Mouse (Mus musculus) ES-E14 (cell line): Measurements from ENCODE around the gene Dcbld2. TPM values are rescaled to one million over a fixed set of nuclear protein-coding genes. Genes with fewer than 3 reads are reported as not detected.
A peak's percentile ranks its signal among the peaks of the same experiment; 100 is the strongest.

Source experiments
- DNase-seq: peaks from one replicate; pipeline ENCODE4 v3.0.0-alpha.2; 2013; ENCODE audit warnings: low read depth, low spot score
- H3K27ac ChIP-seq: 2 replicates; pipeline ENCODE4 v1.5.1; 2012; ENCODE audit warnings: low read depth, mild to moderate bottlenecking, low read length, moderate library complexity, mixed read lengths; ENCODE audit not compliant: poor library complexity, insufficient read depth, severe bottlenecking
- H3K36me3 ChIP-seq: 2 replicates; pipeline ENCODE4 v1.6.1; 2012; ENCODE audit warnings: mild to moderate bottlenecking, low read length, moderate library complexity, mixed read lengths; ENCODE audit not compliant: control insufficient read depth, poor library complexity, insufficient read depth, severe bottlenecking
- H3K4me1 ChIP-seq, 2 experiments: fragments of 150-350 bp in 1 of 2; sonication (generic) in 1 of 2; 2 replicates each; pipeline ENCODE4 v1.6.1; 2012; ENCODE audit warnings: low read length in 2 of 2, mild to moderate bottlenecking in 1 of 2, mixed read lengths in 1 of 2; ENCODE audit not compliant: control insufficient read depth in 2 of 2, insufficient read depth in 2 of 2, poor library complexity in 1 of 2
- H3K4me3 ChIP-seq, 2 experiments: fragments of 150-350 bp in 1 of 2; sonication (generic) in 1 of 2; 2 replicates each; pipeline ENCODE4 v1.5.1; 2012; ENCODE audit warnings: low read length in 2 of 2, low read depth in 1 of 2, mild to moderate bottlenecking in 1 of 2, mixed read lengths in 1 of 2; ENCODE audit not compliant: insufficient read depth in 1 of 2, poor library complexity in 1 of 2, severe bottlenecking in 1 of 2
- H3K9ac ChIP-seq: 2 replicates; pipeline ENCODE4 v1.6.1; 2012; ENCODE audit warnings: low read depth, mild to moderate bottlenecking, low read length, mixed read lengths; ENCODE audit not compliant: poor library complexity, insufficient read depth, severe bottlenecking
- H3K9me3 ChIP-seq: fragments of 150-350 bp; sonication (generic); 2 replicates; pipeline ENCODE4 v1.6.1; 2012; ENCODE audit warnings: low read depth, mild to moderate bottlenecking, low read length; ENCODE audit not compliant: control insufficient read depth, insufficient read depth
- CHD2 ChIP-seq: IDR thresholded peaks from 2 replicates; pipeline ENCODE4 v1.6.1; 2014; ENCODE audit warnings: mild to moderate bottlenecking, low read depth, low read length, inconsistent platforms
- HCFC1 ChIP-seq: IDR thresholded peaks from 2 replicates; pipeline ENCODE4 v1.6.1; 2012; ENCODE audit warnings: low read length, inconsistent platforms, borderline replicate concordance; ENCODE audit not compliant: insufficient read depth
- MAFK ChIP-seq: IDR thresholded peaks from 2 replicates; pipeline ENCODE4 v1.6.1; 2014; ENCODE audit warnings: mild to moderate bottlenecking, low read depth, low read length, inconsistent platforms; ENCODE audit not compliant: insufficient read depth
- ZC3H11A ChIP-seq: IDR thresholded peaks from 2 replicates; pipeline ENCODE4 v1.6.1; 2012; ENCODE audit warnings: low read depth, mild to moderate bottlenecking, inconsistent platforms, low read length, borderline replicate concordance
- ZNF384 ChIP-seq: IDR thresholded peaks from 2 replicates; pipeline ENCODE4 v1.6.1; 2012; ENCODE audit warnings: low read depth, low read length, inconsistent platforms
- in situ Hi-C, 2 experiments: fragments of 600-800 bp; cut with MboI; formaldehyde crosslinking; loops; one replicate each; pipeline ENCODE4 v1.15.1; 2025; ENCODE audit warnings: low sequenced_read_pairs in 2 of 2, inconsistent platforms in 1 of 2; ENCODE audit not compliant: unreplicated experiment in 2 of 2
- total RNA-seq: library from RNA; depleted of rRNA; stranded (reverse); fragments of 300-350 nt; gene quantifications from 2 replicates; pipeline ENCODE4 v1.2.3, GENCODE M21; 2012

The Dcbld2 gene
- total RNA-seq, 1 experiment, result 45.7 TPM

DNA sequence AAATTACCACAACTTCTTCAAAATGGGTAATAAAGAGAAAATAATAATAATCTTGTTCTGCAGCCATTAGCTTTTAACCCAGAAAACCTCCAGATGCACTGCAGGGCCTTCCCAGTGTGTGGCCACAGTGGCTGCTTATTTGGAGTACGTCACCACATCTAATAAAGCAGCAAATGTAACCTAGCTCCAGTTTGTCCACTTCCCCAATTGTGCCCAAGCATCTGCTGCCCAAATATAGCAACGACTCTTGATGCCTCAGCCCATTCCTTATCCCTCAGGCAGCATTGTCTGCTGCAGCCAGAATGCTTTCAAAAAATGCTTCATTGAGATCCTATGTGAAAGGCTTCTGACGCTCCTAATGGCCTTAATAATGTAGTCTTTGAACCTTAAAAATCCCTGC lies 66.6 kb downstream of the Dcbld2 start:
- Histone ChIP-seq H3K4me3 (no peak overlapping the region), H3K4me1 (no peaks in the 10 kb centered on the region), H3K9ac (no peak overlapping the region), H3K36me3 (no peaks in the 10 kb centered on the region), H3K9me3 (no peaks in the 10 kb centered on the region), H3K27ac (no peak overlapping the region)
- in situ Hi-C loops, result no loop called here
- no peak for TF ChIP-seq CHD2
- no peak for TF ChIP-seq ZNF384
- no peak for TF ChIP-seq HCFC1
- no peak for TF ChIP-seq ZC3H11A
- TF ChIP-seq MAFK, result no peak
- no peak for DNase-seq

DNA sequence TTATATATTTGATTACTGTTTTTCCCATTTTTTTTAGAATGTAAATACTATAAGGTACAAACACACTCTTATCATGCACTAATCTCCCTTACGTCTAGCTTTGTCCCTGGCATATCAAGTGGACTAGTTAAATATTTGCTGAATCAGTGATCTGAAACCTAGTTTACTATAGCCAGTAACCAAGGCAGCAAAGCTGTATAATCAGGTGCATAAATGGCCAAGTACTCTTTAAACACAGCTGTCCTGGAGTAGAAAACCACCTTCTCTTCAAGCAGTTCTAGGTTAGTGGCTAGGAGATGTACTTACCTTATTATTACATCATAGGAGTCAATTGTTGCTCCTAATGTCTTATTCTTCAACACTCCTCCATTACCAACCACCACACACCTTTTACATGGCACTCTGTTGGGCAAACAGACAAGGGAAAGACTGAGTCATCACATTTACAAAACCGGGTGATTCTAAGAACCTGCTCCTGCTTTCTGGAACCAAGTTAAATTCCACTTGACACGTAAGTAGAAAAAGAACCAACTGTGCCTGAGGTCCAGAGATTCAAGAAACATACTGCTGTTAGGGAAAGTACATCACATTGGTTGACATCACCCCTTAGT lies 67.4 kb downstream of the Dcbld2 start:
- Histone ChIP-seq H3K4me3 (no peak overlapping the region), H3K36me3 (no peaks in the 10 kb centered on the region), H3K9ac (no peak overlapping the region), H3K27ac (no peak overlapping the region), H3K4me1 (no peaks in the 10 kb centered on the region), H3K9me3 (no peaks in the 10 kb centered on the region)
- in situ Hi-C loops, result no loop called here
- DNase-seq, result no peak
- TF ChIP-seq ZNF384 (no peak), HCFC1 (no peak), MAFK (0 out of 2 replicates have a peak, but pooled peaks have one; percentile 8)

DNA sequence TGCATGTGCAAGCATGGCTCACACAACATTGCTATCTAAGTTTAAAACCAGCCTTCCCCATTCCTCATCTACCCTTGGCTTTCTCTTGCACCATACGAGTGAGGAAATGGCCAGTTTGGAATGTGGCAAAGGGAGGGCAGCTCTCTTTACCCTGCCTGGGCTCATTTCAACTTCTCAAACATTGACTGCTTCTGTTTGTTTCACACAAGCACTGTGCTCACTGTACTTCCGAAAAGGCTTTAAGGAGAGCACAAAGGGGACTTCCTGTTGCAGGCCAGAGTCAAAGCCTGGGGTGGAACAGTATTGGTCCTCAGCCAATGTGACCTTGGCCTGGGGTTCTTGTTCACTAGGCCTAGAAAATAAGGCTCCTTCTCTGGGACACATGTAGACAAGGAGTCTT lies 68.1 kb downstream of the Dcbld2 start:
- in situ Hi-C loops, result no loop called here
- Histone ChIP-seq H3K4me1 (no peaks in the 10 kb centered on the region), H3K9me3 (no peaks in the 10 kb centered on the region), H3K4me3 (no peak overlapping the region), H3K36me3 (no peaks in the 10 kb centered on the region), H3K9ac (no peak overlapping the region), H3K27ac (no peak overlapping the region)
- no peak for TF ChIP-seq CHD2
- no peak for TF ChIP-seq ZC3H11A
- no peak for TF ChIP-seq MAFK
- TF ChIP-seq ZNF384, result no peak
- TF ChIP-seq HCFC1, result no peak
- no peak for DNase-seq

DNA sequence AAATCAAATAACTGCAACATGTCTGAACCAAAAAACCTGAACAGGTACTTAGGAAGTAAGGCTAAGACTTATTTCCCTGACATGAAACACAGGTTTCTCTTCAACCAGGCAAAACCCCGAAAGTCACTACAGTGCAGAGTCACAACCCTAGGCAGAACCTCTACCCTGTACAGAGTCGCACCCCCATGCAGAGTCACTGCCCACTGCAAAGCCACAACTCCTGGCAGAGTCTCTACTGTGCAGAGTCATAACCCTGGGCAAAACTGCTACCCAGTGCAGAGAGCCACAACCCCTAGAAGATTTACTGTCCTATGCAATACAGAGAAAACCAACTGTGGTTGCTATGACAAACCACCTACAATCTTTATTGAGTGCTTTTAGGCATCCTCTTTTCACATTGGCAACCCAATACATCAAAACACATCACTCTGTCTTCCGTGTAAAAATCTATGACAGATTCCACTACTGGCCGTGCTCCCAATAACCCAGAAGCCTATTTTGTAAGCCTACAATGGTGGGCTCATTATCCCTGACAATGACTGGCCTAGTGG lies 71.7 kb downstream of the Dcbld2 start:
- DNase-seq, result no peak
- H3K9ac ChIP-seq, result no peak overlapping the region
- H3K9me3 ChIP-seq, result no peaks in the 10 kb centered on the region
- H3K36me3 ChIP-seq, result no peaks in the 10 kb centered on the region
- H3K4me3 ChIP-seq, result no peak overlapping the region
- H3K27ac ChIP-seq, result no peak overlapping the region
- H3K4me1 ChIP-seq, result no peaks in the 10 kb centered on the region
- in situ Hi-C loops, result no loop called here
- TF ChIP-seq ZNF384 (no peak), CHD2 (no peak), MAFK (no peak), HCFC1 (no peak), ZC3H11A (no peak)

DNA sequence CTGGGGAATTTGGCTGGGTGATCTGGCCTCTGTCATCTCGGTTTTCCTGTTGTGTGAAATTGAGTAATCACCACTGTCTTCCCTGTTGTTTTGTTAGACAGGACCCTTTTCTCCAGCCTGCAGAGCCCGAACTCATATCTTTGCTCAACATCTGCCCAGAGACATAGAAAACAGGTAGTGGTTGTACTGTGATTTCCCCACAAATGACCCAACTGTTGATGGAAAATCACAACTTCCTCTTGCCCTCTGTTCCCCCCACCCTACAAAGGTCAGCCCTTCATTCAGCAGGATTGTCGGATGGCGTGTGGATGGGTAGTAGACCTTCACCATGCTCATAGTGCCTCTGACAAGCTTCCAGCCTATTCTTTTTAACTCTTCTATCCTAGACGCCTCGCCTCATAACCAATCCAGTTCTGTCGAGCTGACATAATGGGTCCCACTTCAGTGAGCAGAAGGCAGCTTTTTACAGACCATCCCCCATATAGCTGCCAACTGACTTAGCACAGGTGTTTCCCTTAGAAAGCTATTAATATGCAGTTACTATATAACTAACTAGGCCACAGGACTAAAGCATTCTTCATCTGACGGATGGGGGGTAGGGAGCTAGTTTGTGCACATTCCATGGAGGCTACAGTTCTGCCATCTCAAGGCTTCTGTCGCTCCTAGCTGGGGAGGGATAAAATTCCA lies 73.1 kb downstream of the Dcbld2 start:
- no peak for DNase-seq

More for the DNA sequence above, 73.1 kb downstream of the Dcbld2 start:
- in situ Hi-C loops, result no loop called here
- Histone ChIP-seq H3K9ac (no peak overlapping the region), H3K9me3 (no peaks in the 10 kb centered on the region), H3K4me3 (no peak overlapping the region), H3K4me1 (no peaks in the 10 kb centered on the region), H3K36me3 (no peaks in the 10 kb centered on the region), H3K27ac (no peak overlapping the region)
- no peak for TF ChIP-seq CHD2
- TF ChIP-seq ZC3H11A, result no peak
- TF ChIP-seq ZNF384, result no peak
- TF ChIP-seq MAFK, result no peak
- TF ChIP-seq HCFC1, result no peak
